Mouse (Mus musculus) T-helper 1 cell (primary cell): ENCODE measurements at regions not wholly inside any gene's neighbourhood (a gene's known extent, or its start where the extent isn't known, plus 50 kb on each side); places are given as distances from the start of the nearest gene placed in this dataset.

Experiments
- in situ Hi-C: fragments of 300-600 bp; cut with MboI, MseI; formaldehyde crosslinking; loops from one replicate; pipeline ENCODE4 v1.15.1; 2025; ENCODE audit warnings: high pct_unique_total_duplicates

- in situ Hi-C loops, result no loop called here
Observed at GRCm38 (mm10) chr4:153724045-153724444, 233.0 kb upstream of the A430005L14Rik start.

- in situ Hi-C loops, result no loop called here
Observed at GRCm38 (mm10) chr4:153727273-153727672, 229.8 kb upstream of the A430005L14Rik start.

- in situ Hi-C loops, result no loop called here
Observed at GRCm38 (mm10) chr4:153727896-153728422, 229.1 kb upstream of the A430005L14Rik start.

- in situ Hi-C loops, result no loop called here
Observed at GRCm38 (mm10) chr4:153738088-153738487, 218.9 kb upstream of the A430005L14Rik start.

GRCm38 (mm10) chr4:153742241-153742640 lies 214.8 kb upstream of the A430005L14Rik start:
- in situ Hi-C loops, result no loop called here

- in situ Hi-C loops, result no loop called here
Observed at GRCm38 (mm10) chr4:153752791-153753190, 204.2 kb upstream of the A430005L14Rik start.

- in situ Hi-C loops, result no loop called here
Observed at GRCm38 (mm10) chr4:153758323-153758722, 198.7 kb upstream of the A430005L14Rik start.

GRCm38 (mm10) chr4:153758781-153759180 lies 198.3 kb upstream of the A430005L14Rik start:
- in situ Hi-C loops, result no loop called here

GRCm38 (mm10) chr4:153760934-153761333 lies 196.1 kb upstream of the A430005L14Rik start:
- in situ Hi-C loops, result no loop called here

GRCm38 (mm10) chr4:153763413-153763812 lies 193.6 kb upstream of the A430005L14Rik start:
- in situ Hi-C loops, result no loop called here

- in situ Hi-C loops, result no loop called here
Observed at GRCm38 (mm10) chr4:153767713-153768112, 189.3 kb upstream of the A430005L14Rik start.

- in situ Hi-C loops, result no loop called here
Observed at GRCm38 (mm10) chr4:153768350-153768749, 188.7 kb upstream of the A430005L14Rik start.

GRCm38 (mm10) chr4:153770675-153771074 lies 186.4 kb upstream of the A430005L14Rik start:
- in situ Hi-C loops, result no loop called here

GRCm38 (mm10) chr4:153780501-153780900 lies 176.5 kb upstream of the A430005L14Rik start:
- in situ Hi-C loops, result no loop called here

- in situ Hi-C loops, result no loop called here
Observed at GRCm38 (mm10) chr4:153781271-153781670, 175.8 kb upstream of the A430005L14Rik start.

- in situ Hi-C loops, result no loop called here
Observed at GRCm38 (mm10) chr4:153781981-153782521, 175.0 kb upstream of the A430005L14Rik start.

GRCm38 (mm10) chr4:153784401-153784800 lies 172.6 kb upstream of the A430005L14Rik start:
- in situ Hi-C loops, result no loop called here

- in situ Hi-C loops, result no loop called here
Observed at GRCm38 (mm10) chr4:153785564-153785963, 171.5 kb upstream of the A430005L14Rik start.

GRCm38 (mm10) chr4:153792307-153792706 lies 164.7 kb upstream of the A430005L14Rik start:
- in situ Hi-C loops, result no loop called here

- in situ Hi-C loops, result no loop called here
Observed at GRCm38 (mm10) chr4:153798061-153798460, 159.0 kb upstream of the A430005L14Rik start.

GRCm38 (mm10) chr4:153805727-153806126 lies 151.3 kb upstream of the A430005L14Rik start:
- in situ Hi-C loops, result no loop called here

GRCm38 (mm10) chr4:153806180-153806692 lies 150.8 kb upstream of the A430005L14Rik start:
- in situ Hi-C loops, result no loop called here

GRCm38 (mm10) chr4:153806820-153807436 lies 150.1 kb upstream of the A430005L14Rik start:
- in situ Hi-C loops, result no loop called here
